Mouse (Mus musculus): Measurements from ENCODE around the gene Rtl10.
"Not testable (repeated sequence)": the region's sequence is repeated elsewhere in the genome, so short reads cannot be mapped to it uniquely, and the experiment has no call there.

Gene Rtl10

GRCm38 (mm10) chr16:18483839-18484238 lies 14.9 kb upstream of the Rtl10 start:
- DNase-seq (ENCODE audit: low spot score) = no peak

- no peak for DNase-seq (ENCODE audit: low spot score)
Measured at GRCm38 (mm10) chr16:18484386-18484785, 14.3 kb upstream of the Rtl10 start.

GRCm38 (mm10) chr16:18484794-18485435 lies 13.8 kb upstream of the Rtl10 start:
- no peak for DNase-seq (ENCODE audit: low spot score)

GRCm38 (mm10) chr16:18486126-18486525 lies 12.6 kb upstream of the Rtl10 start:
- no peak for DNase-seq (ENCODE audit: low spot score)

- DNase-seq (ENCODE audit: low spot score) = no peak
Measured at GRCm38 (mm10) chr16:18490281-18490680, 8.4 kb upstream of the Rtl10 start.

GRCm38 (mm10) chr16:18490894-18491293 lies 7.8 kb upstream of the Rtl10 start:
- no peak for DNase-seq (ENCODE audit: low spot score)

- DNase-seq (ENCODE audit: low spot score) = no peak
Measured at GRCm38 (mm10) chr16:18497865-18498515, 711 bp upstream of the Rtl10 start.

- DNase-seq (ENCODE audit: low spot score) = no peak
Measured at GRCm38 (mm10) chr16:18498996-18499395, 295 bp downstream of the Rtl10 start.

GRCm38 (mm10) chr16:18501531-18501930 lies 2.8 kb downstream of the Rtl10 start:
- no peak for DNase-seq (ENCODE audit: low spot score)

GRCm38 (mm10) chr16:18503566-18504342 lies 5.1 kb downstream of the Rtl10 start:
- DNase-seq (ENCODE audit: low spot score) = no peak

GRCm38 (mm10) chr16:18506524-18507199 lies 8.0 kb downstream of the Rtl10 start:
- DNase-seq (ENCODE audit: low spot score) = no peak

GRCm38 (mm10) chr16:18507200-18507549 lies 8.5 kb downstream of the Rtl10 start:
- no peak for DNase-seq (ENCODE audit: low spot score)

GRCm38 (mm10) chr16:18511741-18512140 lies 13.0 kb downstream of the Rtl10 start:
- no peak for DNase-seq (ENCODE audit: low spot score)

GRCm38 (mm10) chr16:18513508-18513907 lies 14.8 kb downstream of the Rtl10 start:
- no peak for DNase-seq (ENCODE audit: low spot score)

GRCm38 (mm10) chr16:18518091-18518490 lies 19.4 kb downstream of the Rtl10 start:
- DNase-seq (ENCODE audit: low spot score) = no peak

- no peak for DNase-seq (ENCODE audit: low spot score)
Measured at GRCm38 (mm10) chr16:18523563-18524245, 25.0 kb downstream of the Rtl10 start.

- DNase-seq (ENCODE audit: low spot score) = no peak
Measured at GRCm38 (mm10) chr16:18528656-18529055, 30.0 kb downstream of the Rtl10 start.

- not testable (repeated sequence) for DNase-seq (ENCODE audit: low spot score)
Measured at GRCm38 (mm10) chr16:18533061-18533460, 34.4 kb downstream of the Rtl10 start.

- no peak for DNase-seq (ENCODE audit: low spot score)
Measured at GRCm38 (mm10) chr16:18537407-18537990, 38.8 kb downstream of the Rtl10 start.

GRCm38 (mm10) chr16:18539281-18539680 lies 40.6 kb downstream of the Rtl10 start:
- no peak for DNase-seq (ENCODE audit: low spot score)

- no peak for DNase-seq (ENCODE audit: low spot score)
Measured at GRCm38 (mm10) chr16:18543151-18543829, 44.6 kb downstream of the Rtl10 start.
